Mouse (Mus musculus) brain, embryonic 14.5 days (tissue): ENCODE measurements around the gene Ptprt.

Experiments
- CTCF ChIP-seq: fragments of 200-500 bp; IDR thresholded peaks from 2 replicates; pipeline ENCODE4 v1.5.1; 2012; ENCODE audit warnings: inconsistent platforms, mild to moderate bottlenecking, moderate library complexity, borderline replicate concordance; ENCODE audit not compliant: insufficient read depth, insufficient read length; ENCODE audit errors: extremely low read depth
- POLR2A ChIP-seq: fragments of 200-500 bp; IDR thresholded peaks from 2 replicates; pipeline ENCODE4 v1.6.1; 2012; ENCODE audit warnings: mild to moderate bottlenecking, inconsistent platforms, borderline replicate concordance; ENCODE audit not compliant: poor library complexity, insufficient read depth, insufficient read length, severe bottlenecking; ENCODE audit errors: extremely low read depth

DNA sequence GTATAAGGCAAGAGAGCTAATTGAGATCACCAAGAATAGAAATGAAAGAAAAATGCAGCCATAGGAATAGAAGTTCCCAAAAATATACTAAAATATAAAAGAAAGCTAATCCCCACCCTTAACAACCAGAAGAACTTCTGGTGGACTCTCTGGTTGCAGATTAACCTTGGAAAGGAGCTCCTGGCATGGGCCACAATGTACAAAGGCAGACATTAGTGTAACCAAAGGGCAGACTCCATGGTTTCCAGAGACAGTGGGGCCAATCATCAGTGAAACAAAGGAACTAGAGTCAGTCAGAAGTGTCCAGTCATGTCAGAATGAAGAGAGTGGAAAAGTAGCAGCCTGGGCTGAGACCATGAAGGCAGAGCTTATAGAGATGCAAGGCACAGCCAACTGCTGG is 440.4 kb downstream of the Ptprt start:
- TF ChIP-seq CTCF, result no peak
- no peak for TF ChIP-seq POLR2A
